Mouse (Mus musculus): ENCODE measurements around the gene Mfsd2b.

DNA sequence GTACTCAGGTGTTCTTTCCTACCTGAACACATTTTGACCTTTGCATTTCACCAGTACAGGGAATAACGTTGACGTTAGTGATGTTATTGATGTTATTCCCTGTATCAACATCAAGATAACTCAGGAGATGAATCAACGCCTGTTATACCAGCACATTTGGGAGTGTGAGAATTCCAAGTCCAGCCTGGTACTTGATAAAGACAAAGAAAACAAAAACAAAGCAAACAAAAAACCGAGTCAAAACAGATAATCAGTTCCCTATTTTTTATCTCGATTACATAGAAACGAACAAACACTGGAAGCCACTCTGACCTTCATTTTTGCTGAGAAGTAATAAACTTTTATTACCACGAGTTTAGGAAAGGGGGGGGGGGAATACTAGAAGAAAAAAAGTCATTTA, 32.3 kb upstream of the Mfsd2b start:
- TF ChIP-seq CTCF (IDR thresholded peaks at IDR 0.05; ENCODE audit: low read depth): no peak
- TF ChIP-seq EP300 (IDR thresholded peaks at IDR 0.05; ENCODE audit: low read depth): no peak

Data from liver, postnatal 0 days (tissue).